Mouse (Mus musculus): ENCODE data around the gene Pla2g3. TPM values are rescaled to one million over a fixed set of nuclear protein-coding genes. Genes with fewer than 3 reads are reported as not detected.

The Pla2g3 gene
- polyA plus RNA-seq, 2 experiments, result 0.40 to 0.99 TPM

DNA sequence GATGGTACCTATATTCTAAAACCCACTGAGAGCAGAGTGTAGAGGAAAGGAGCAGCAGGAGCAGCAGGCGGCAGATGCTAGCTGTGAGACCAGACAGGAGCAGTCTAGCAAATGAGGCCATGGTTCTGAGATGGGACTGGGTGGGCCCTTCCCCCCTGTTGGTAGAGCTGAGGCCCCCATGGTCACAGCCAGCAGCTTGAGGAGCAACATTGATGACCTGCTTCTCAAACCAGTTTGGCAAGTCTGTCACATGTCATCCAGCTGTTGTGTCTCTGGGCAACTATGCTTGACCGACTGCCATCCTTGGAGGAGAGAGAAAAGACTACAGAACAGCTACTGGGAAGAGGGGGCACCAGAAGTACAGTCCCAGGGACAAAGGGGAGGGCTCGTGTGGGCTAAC lies 53.8 kb downstream of the Pla2g3 start:
- Histone ChIP-seq H3K27me3 (ENCODE audit: control insufficient read depth, insufficient read depth, low read length) (no peaks in the 10 kb centered on the region), H3K9me3 (ENCODE audit: control insufficient read depth, low read length) (no peaks in the 10 kb centered on the region), H3K4me3 (replicated peaks; ENCODE audit: low read length) (no peak overlapping the region), H3K36me3 (ENCODE audit: control insufficient read depth, insufficient read depth, low read length) (0 out of 2 replicates have a peak, but pooled peaks cover 2% of the 10 kb centered on the region), H3K27ac (replicated peaks; ENCODE audit: low read depth, low read length) (0 out of 2 replicates have a peak overlapping the region, but pooled peaks have one; percentile 5), H3K4me1 (ENCODE audit: control insufficient read depth, insufficient read depth, low read length) (peaks cover 30% of the 10 kb centered on the region), H3K4me2 (replicated peaks; ENCODE audit: low read depth, low read length, severe bottlenecking) (no peak overlapping the region), H3K9ac (ENCODE audit: low read depth, low read length, severe bottlenecking) (no peak overlapping the region)
- WGBS, result 64% methylated on average over 3 of the region's 3 CpGs
- no peak for TF ChIP-seq POLR2A (IDR thresholded peaks at IDR 0.05; ENCODE audit: borderline replicate concordance, extremely low read depth, insufficient read depth, insufficient read length)
- DNase-seq (ENCODE audit: low spot score) (no peak), ATAC-seq (ENCODE audit: low FRiP score, low read depth) (no peak)

GRCm38 (mm10) chr11:3543001-3543400 lies 54.9 kb downstream of the Pla2g3 start:
- Histone ChIP-seq H3K4me3 (replicated peaks; ENCODE audit: low read length) (no peak overlapping the region), H3K4me2 (replicated peaks; ENCODE audit: low read depth, low read length, severe bottlenecking) (no peak overlapping the region), H3K9ac (ENCODE audit: low read depth, low read length, severe bottlenecking) (peak overlapping the region; percentile 21; the same call in 1 of the 2 replicates), H3K36me3 (ENCODE audit: control insufficient read depth, insufficient read depth, low read length) (no peaks in the 10 kb centered on the region), H3K9me3 (ENCODE audit: control insufficient read depth, low read length) (no peaks in the 10 kb centered on the region), H3K4me1 (ENCODE audit: control insufficient read depth, insufficient read depth, low read length) (peaks cover 25% of the 10 kb centered on the region), H3K27me3 (ENCODE audit: control insufficient read depth, insufficient read depth, low read length) (no peaks in the 10 kb centered on the region), H3K27ac (replicated peaks; ENCODE audit: low read depth, low read length) (peak overlapping the region; percentile 72)
- ATAC-seq (ENCODE audit: low FRiP score, low read depth) (peak; percentile 47), DNase-seq (ENCODE audit: low spot score) (peak; percentile 88)
- WGBS, result 16% methylated on average over 5 of the region's 5 CpGs
- no peak for TF ChIP-seq POLR2A (IDR thresholded peaks at IDR 0.05; ENCODE audit: borderline replicate concordance, extremely low read depth, insufficient read depth, insufficient read length)

- TF ChIP-seq POLR2A (IDR thresholded peaks at IDR 0.05; ENCODE audit: borderline replicate concordance, extremely low read depth, insufficient read depth, insufficient read length), result no peak
- Histone ChIP-seq H3K36me3 (ENCODE audit: control insufficient read depth, insufficient read depth, low read length) (no peaks in the 10 kb centered on the region), H3K27ac (replicated peaks; ENCODE audit: low read depth, low read length) (no peak overlapping the region), H3K4me1 (ENCODE audit: control insufficient read depth, insufficient read depth, low read length) (peaks cover 18% of the 10 kb centered on the region), H3K27me3 (ENCODE audit: control insufficient read depth, insufficient read depth, low read length) (no peaks in the 10 kb centered on the region), H3K4me3 (replicated peaks; ENCODE audit: low read length) (no peak overlapping the region), H3K9ac (ENCODE audit: low read depth, low read length, severe bottlenecking) (no peak overlapping the region), H3K9me3 (ENCODE audit: control insufficient read depth, low read length) (no peaks in the 10 kb centered on the region), H3K4me2 (replicated peaks; ENCODE audit: low read depth, low read length, severe bottlenecking) (no peak overlapping the region)
- DNase-seq (ENCODE audit: low spot score) (no peak), ATAC-seq (ENCODE audit: low FRiP score, low read depth) (no peak)
- 97% methylated on average over 5 of the region's 5 CpGs for WGBS
Measured at GRCm38 (mm10) chr11:3544409-3544808, 56.3 kb downstream of the Pla2g3 start.

DNA sequence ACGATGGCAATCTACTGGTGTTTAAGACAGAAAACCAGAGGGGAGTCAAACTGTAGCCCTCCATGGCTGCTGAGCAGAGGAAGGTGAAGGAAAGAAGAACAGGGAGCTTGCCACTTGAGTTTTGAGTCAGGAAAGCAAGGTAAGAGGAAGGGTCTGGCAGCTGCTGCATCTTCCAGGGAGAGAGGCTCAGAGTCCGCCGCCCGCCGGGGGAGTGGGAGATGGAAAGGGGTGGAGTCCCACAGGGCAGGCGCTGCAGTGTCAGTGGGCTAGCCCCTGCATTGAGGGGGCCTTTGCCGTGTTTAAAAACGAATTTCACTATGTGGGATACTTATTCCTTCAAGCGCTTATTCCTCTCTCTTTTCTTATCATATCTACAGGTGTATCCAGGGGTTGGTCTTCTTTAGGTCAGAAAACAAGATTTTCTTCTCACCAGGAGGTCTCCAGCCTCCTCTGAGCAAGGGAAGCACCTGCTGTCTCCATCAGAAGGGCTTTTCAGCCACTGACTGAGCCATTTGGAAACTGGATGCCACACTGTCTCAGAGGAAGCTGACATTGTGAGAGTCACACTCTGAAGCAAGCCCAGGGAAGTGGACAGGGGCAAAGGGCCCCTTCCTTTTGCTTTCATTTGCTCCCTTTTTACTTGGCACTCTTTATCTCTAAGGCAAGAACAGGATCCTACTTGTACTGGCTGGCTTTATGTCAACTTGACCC lies 57.6 kb downstream of the Pla2g3 start:
- no peak overlapping the region for H3K27ac ChIP-seq (replicated peaks; ENCODE audit: low read depth, low read length)
- no peaks in the 10 kb centered on the region for H3K27me3 ChIP-seq (ENCODE audit: control insufficient read depth, insufficient read depth, low read length)
- H3K9ac ChIP-seq (ENCODE audit: low read depth, low read length, severe bottlenecking), result no peak overlapping the region
- H3K4me2 ChIP-seq (replicated peaks; ENCODE audit: low read depth, low read length, severe bottlenecking), result no peak overlapping the region
- no peaks in the 10 kb centered on the region for H3K36me3 ChIP-seq (ENCODE audit: control insufficient read depth, insufficient read depth, low read length)
- H3K4me3 ChIP-seq (replicated peaks; ENCODE audit: low read length), result no peak overlapping the region
- ATAC-seq (ENCODE audit: low FRiP score, low read depth) (no peak), DNase-seq (ENCODE audit: low spot score) (no peak)
- peaks cover 18% of the 10 kb centered on the region for H3K4me1 ChIP-seq (ENCODE audit: control insufficient read depth, insufficient read depth, low read length)
- 22% methylated on average over 9 of the region's 9 CpGs for WGBS
- no peak for TF ChIP-seq POLR2A (IDR thresholded peaks at IDR 0.05; ENCODE audit: borderline replicate concordance, extremely low read depth, insufficient read depth, insufficient read length)
- H3K9me3 ChIP-seq (ENCODE audit: control insufficient read depth, low read length), result no peaks in the 10 kb centered on the region

DNA sequence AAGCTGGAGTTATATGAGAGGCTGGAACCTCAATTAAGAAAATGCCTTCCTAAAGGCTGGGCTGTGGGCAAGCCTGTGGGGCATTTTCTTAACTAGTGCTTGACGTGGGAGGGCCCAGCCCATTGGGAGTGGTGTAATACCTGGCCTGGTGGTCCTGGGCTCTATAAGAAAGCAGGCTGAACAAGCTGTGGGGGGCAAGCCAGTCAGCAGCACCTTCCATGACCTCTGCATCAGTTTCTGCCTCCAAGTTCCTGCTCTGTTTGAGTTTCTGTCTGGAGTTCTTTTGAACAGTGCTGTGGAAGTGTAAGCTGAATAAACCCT lies 58.1 kb downstream of the Pla2g3 start:
- Histone ChIP-seq H3K9ac (ENCODE audit: low read depth, low read length, severe bottlenecking) (no peak overlapping the region), H3K4me3 (replicated peaks; ENCODE audit: low read length) (no peak overlapping the region), H3K4me1 (ENCODE audit: control insufficient read depth, insufficient read depth, low read length) (peaks cover 18% of the 10 kb centered on the region), H3K27me3 (ENCODE audit: control insufficient read depth, insufficient read depth, low read length) (no peaks in the 10 kb centered on the region), H3K27ac (replicated peaks; ENCODE audit: low read depth, low read length) (no peak overlapping the region), H3K9me3 (ENCODE audit: control insufficient read depth, low read length) (no peaks in the 10 kb centered on the region), H3K36me3 (ENCODE audit: control insufficient read depth, insufficient read depth, low read length) (no peaks in the 10 kb centered on the region), H3K4me2 (replicated peaks; ENCODE audit: low read depth, low read length, severe bottlenecking) (no peak overlapping the region)
- WGBS, result 14% methylated on average over 1 of the region's 1 CpGs
- DNase-seq (ENCODE audit: low spot score), result no peak
- ATAC-seq (ENCODE audit: low FRiP score, low read depth), result no peak
- no peak for TF ChIP-seq POLR2A (IDR thresholded peaks at IDR 0.05; ENCODE audit: borderline replicate concordance, extremely low read depth, insufficient read depth, insufficient read length)

Data from limb, embryonic 14.5 days (tissue).